Mouse (Mus musculus): ENCODE measurements around the gene Cmtm2a. TPM values are rescaled to one million over a fixed set of nuclear protein-coding genes. Genes with fewer than 3 reads are reported as not detected.

The Cmtm2a gene
- total and polyA plus RNA-seq, 2 experiments from 2014 or later = not detected

DNA sequence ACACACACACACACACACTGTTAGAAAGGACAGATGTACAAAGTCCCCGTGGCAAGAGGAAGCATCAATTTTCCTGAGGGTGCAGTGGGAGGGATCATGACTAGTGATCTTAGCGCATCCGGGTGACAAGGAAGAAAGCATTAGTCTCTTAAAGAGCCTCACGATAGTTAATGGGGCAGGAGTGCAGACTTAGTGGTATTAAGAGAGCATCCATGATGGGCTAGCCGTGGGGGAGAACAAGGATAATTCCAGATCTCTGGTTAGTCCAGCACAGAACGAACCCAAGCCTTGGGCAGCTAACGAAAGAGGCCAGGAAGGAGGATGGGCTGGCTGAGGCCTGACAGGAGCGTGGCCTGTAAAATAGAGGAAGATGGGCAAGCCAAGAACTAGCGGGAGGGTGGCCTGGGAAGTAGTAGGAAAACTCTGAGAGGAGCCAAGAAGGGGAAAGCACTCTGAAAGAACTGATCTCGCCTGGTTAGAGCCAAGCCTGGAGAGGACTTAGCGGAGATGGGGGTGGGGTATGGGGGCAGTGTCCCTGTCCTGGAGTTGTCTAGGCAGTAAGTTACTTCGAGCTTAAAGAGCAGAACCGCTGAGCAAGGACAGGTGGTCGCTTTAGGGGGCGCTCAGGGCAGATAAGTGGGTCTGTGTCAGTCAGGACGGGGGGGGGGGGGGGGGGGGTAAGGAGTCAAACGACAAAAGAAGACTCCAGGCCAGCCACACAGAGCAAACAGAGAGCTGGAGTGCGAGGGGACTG lies 46.4 kb upstream of the Cmtm2a start, which contains the start of gene Cmtm3:
Gene Cmtm3, plus strand, starts transcription at position 182 of the 754 bp plus-strand sequence.
- peak within 1 kb of the TSS; percentile 63 for H3K9ac ChIP-seq (replicated peaks; ENCODE audit: low read length, poor library complexity, severe bottlenecking)
- no peaks in the 10 kb centered on the region for H3K27me3 ChIP-seq (ENCODE audit: insufficient read depth, low read length)
- DNase-seq (ENCODE audit: low spot score) (peak; percentile 61), ATAC-seq (ENCODE audit: low FRiP score) (no peak)
- peak within 1 kb of the TSS; percentile 48 for H3K27ac ChIP-seq (ENCODE audit: low read depth, low read length)
- TF ChIP-seq CTCF (IDR thresholded peaks at IDR 0.05) = no peak
- peak within 1 kb of the TSS; percentile 59 for H3K4me3 ChIP-seq (ENCODE audit: low read depth, low read length)
- H3K36me3 ChIP-seq (ENCODE audit: insufficient read depth, low read length) = no peaks in the 10 kb centered on the region
- WGBS = 15% methylated on average over 18 of the region's 18 CpGs
- H3K9me3 ChIP-seq (ENCODE audit: low read length) = no peaks in the 10 kb centered on the region
- H3K4me2 ChIP-seq (ENCODE audit: low read depth, low read length, poor library complexity, severe bottlenecking) = peak within 1 kb of the TSS; percentile 89
- no peaks in the 10 kb centered on the region for H3K4me1 ChIP-seq (ENCODE audit: insufficient read depth, low read length)

- 56% methylated on average over 3 of the region's 3 CpGs for WGBS
- no peak for ATAC-seq (ENCODE audit: low FRiP score)
- no peak overlapping the region for H3K4me2 ChIP-seq (ENCODE audit: low read depth, low read length, poor library complexity, severe bottlenecking)
- H3K9ac ChIP-seq (replicated peaks; ENCODE audit: low read length, poor library complexity, severe bottlenecking) = no peak overlapping the region
- H3K27ac ChIP-seq (ENCODE audit: low read depth, low read length) = no peak overlapping the region
- H3K36me3 ChIP-seq (ENCODE audit: insufficient read depth, low read length) = no peaks in the 10 kb centered on the region
- no peak; the same call in 1 of the 2 replicates for TF ChIP-seq CTCF (IDR thresholded peaks at IDR 0.05)
- no peaks in the 10 kb centered on the region for H3K9me3 ChIP-seq (ENCODE audit: low read length)
- H3K4me1 ChIP-seq (ENCODE audit: insufficient read depth, low read length) = no peaks in the 10 kb centered on the region
- no peak for DNase-seq (ENCODE audit: low spot score)
- no peak overlapping the region for H3K4me3 ChIP-seq (ENCODE audit: low read depth, low read length)
- no peaks in the 10 kb centered on the region for H3K27me3 ChIP-seq (ENCODE audit: insufficient read depth, low read length)
Observed at GRCm38 (mm10) chr8:104337890-104338289, 44.9 kb upstream of the Cmtm2a start.

DNA sequence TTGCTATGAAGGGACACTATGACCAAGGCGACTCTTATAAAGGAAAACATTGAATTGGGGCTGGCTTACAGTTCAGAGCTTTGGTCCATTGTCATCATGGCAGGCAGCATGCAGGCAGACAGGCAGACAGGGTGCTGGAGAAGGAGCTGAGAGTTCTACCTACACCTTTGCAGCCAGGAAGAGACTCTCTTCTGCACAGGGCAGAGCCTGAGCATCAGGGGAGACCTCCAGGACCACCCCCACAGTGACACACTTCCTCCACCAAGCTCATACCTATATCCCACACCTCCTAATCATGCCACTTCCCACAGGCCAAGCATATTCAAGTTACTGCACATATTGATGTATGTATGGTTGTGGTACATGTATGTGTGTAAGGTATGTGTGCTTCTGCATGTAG lies 43.8 kb upstream of the Cmtm2a start:
- Histone ChIP-seq H3K4me1 (ENCODE audit: insufficient read depth, low read length) (no peaks in the 10 kb centered on the region), H3K4me2 (ENCODE audit: low read depth, low read length, poor library complexity, severe bottlenecking) (no peak overlapping the region), H3K27ac (ENCODE audit: low read depth, low read length) (no peak overlapping the region), H3K9ac (replicated peaks; ENCODE audit: low read length, poor library complexity, severe bottlenecking) (no peak overlapping the region), H3K9me3 (ENCODE audit: low read length) (no peaks in the 10 kb centered on the region), H3K36me3 (ENCODE audit: insufficient read depth, low read length) (no peaks in the 10 kb centered on the region), H3K27me3 (ENCODE audit: insufficient read depth, low read length) (no peaks in the 10 kb centered on the region), H3K4me3 (ENCODE audit: low read depth, low read length) (no peak overlapping the region)
- ATAC-seq (ENCODE audit: low FRiP score) (no peak), DNase-seq (ENCODE audit: low spot score) (no peak)
- TF ChIP-seq CTCF (IDR thresholded peaks at IDR 0.05) = no peak
- 84% methylated on average over 1 of the region's 1 CpGs for WGBS

GRCm38 (mm10) chr8:104334196-104334595 lies 41.2 kb upstream of the Cmtm2a start:
- ATAC-seq (ENCODE audit: low FRiP score) = no peak
- TF ChIP-seq CTCF (IDR thresholded peaks at IDR 0.05) = no peak
- Histone ChIP-seq H3K9ac (replicated peaks; ENCODE audit: low read length, poor library complexity, severe bottlenecking) (no peak overlapping the region), H3K36me3 (ENCODE audit: insufficient read depth, low read length) (no peaks in the 10 kb centered on the region), H3K4me3 (ENCODE audit: low read depth, low read length) (no peak overlapping the region), H3K27me3 (ENCODE audit: insufficient read depth, low read length) (no peaks in the 10 kb centered on the region), H3K9me3 (ENCODE audit: low read length) (no peaks in the 10 kb centered on the region), H3K4me2 (ENCODE audit: low read depth, low read length, poor library complexity, severe bottlenecking) (no peak overlapping the region), H3K4me1 (ENCODE audit: insufficient read depth, low read length) (no peaks in the 10 kb centered on the region), H3K27ac (ENCODE audit: low read depth, low read length) (no peak overlapping the region)
- WGBS = 60% methylated on average over 1 of the region's 1 CpGs
- DNase-seq (ENCODE audit: low spot score) = no peak

DNA sequence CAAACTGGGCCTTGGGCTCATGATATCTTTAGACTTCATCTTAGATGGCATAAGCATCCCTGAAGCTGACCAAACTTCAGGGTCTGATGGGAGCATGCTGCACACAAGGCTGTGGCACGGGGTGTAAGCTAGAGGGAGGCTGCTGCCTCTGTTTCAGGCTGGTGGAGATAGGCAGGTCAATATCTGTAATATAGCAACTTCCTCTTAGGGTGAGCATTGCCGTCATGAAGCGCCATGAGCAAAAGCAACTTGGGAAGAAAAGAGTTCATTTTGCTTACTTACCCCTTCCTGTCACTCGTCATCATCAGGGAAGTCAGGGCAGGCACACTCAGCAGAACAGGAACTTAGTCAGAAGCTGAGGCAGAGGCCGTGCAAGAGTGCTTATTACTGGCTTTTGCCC lies 40.8 kb upstream of the Cmtm2a start:
- Histone ChIP-seq H3K36me3 (ENCODE audit: insufficient read depth, low read length) (no peaks in the 10 kb centered on the region), H3K4me2 (ENCODE audit: low read depth, low read length, poor library complexity, severe bottlenecking) (no peak overlapping the region), H3K9me3 (ENCODE audit: low read length) (no peaks in the 10 kb centered on the region), H3K4me3 (ENCODE audit: low read depth, low read length) (no peak overlapping the region), H3K4me1 (ENCODE audit: insufficient read depth, low read length) (no peaks in the 10 kb centered on the region), H3K9ac (replicated peaks; ENCODE audit: low read length, poor library complexity, severe bottlenecking) (no peak overlapping the region), H3K27me3 (ENCODE audit: insufficient read depth, low read length) (no peaks in the 10 kb centered on the region), H3K27ac (ENCODE audit: low read depth, low read length) (no peak overlapping the region)
- ATAC-seq (ENCODE audit: low FRiP score) = no peak
- WGBS = 80% methylated on average over 5 of the region's 5 CpGs
- no peak for TF ChIP-seq CTCF (IDR thresholded peaks at IDR 0.05)
- no peak for DNase-seq (ENCODE audit: low spot score)
